Mouse (Mus musculus) embryonic fibroblast, embryonic 13.5 days (primary cell): ENCODE data around the gene Ttc39a. TPM values are rescaled to one million over a fixed set of nuclear protein-coding genes. Genes with fewer than 3 reads are reported as not detected.
A peak's percentile ranks its signal among the peaks of the same experiment; 100 is the strongest.
"Not testable (repeated sequence)": the region's sequence is repeated elsewhere in the genome, so short reads cannot be mapped to it uniquely, and the experiment has no call there.

Source experiments
- H3K27ac ChIP-seq: 2 replicates; pipeline ENCODE4 v1.5.1; 2012; ENCODE audit warnings: low read length, control low read depth, inconsistent platforms; ENCODE audit not compliant: insufficient read depth
- H3K4me1 ChIP-seq: 2 replicates; pipeline ENCODE4 v1.6.1; 2011; ENCODE audit warnings: low read length; ENCODE audit not compliant: control insufficient read depth, insufficient read depth
- H3K4me3 ChIP-seq: 2 replicates; pipeline ENCODE4 v1.5.1; 2011; ENCODE audit warnings: mild to moderate bottlenecking, control low read depth, low read length; ENCODE audit not compliant: insufficient read depth
- CTCF ChIP-seq: IDR thresholded peaks from 2 replicates; pipeline ENCODE4 v1.5.1; 2011; ENCODE audit warnings: mild to moderate bottlenecking, control low read depth, low read length, moderate library complexity, borderline replicate concordance; ENCODE audit not compliant: insufficient read depth
- POLR2A ChIP-seq: IDR thresholded peaks from 2 replicates; pipeline ENCODE4 v1.6.1; 2011; ENCODE audit warnings: low read depth, mild to moderate bottlenecking, control low read depth, low read length, moderate library complexity
- polyA plus RNA-seq: library from polyadenylated mRNA; stranded (reverse); fragments of >200 nt; gene quantifications from 2 replicates; pipeline ENCODE4 v1.2.4, GENCODE M21; 2011; ENCODE audit warnings: low read depth; ENCODE audit not compliant: missing spikeins, insufficient read length

The Ttc39a gene
- polyA plus RNA-seq, result 0.83 and 2.7 TPM in 2 replicates

DNA sequence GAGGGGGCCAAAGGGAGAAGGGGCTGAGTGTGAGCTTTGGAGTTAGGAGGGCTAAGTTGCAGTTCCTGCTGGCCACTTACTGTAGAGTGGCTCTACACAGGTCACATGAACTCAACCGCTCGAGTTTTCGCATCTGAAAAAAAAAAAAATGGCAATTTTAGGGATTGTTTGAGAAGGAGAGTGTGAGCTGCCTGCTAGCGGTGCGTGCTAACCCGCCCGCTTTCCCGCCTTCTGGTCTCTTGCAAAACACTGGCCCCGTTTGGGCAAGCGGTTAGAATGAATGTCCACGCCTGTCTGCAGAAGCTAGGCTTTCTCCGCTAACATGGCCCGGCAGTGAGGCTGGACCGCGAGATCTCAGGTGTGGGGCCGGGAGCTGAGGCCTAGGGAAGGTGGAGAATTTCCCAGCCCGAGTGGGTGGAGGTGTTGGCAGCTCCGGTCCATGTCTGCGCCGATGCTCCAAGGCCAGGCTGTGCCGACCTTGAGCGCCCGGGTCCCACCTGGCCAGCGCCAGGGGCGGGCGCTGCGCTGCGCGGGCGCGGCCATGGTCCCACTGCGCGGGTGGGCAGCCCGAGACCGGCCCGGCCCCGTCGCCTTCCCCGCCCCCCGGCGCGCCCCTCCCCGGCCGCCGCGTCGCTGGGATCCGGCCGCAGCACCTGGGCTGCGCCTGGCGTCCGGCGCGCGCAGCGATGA is at the start of gene Ttc39a:
Ttc39a (plus strand) TSS at position 138 of the 690 bp plus-strand sequence.
- Histone ChIP-seq H3K27ac (no peak within 1 kb of the TSS), H3K4me3 (peak within 1 kb of the TSS; percentile 41), H3K4me1 (peaks cover 5% of the 10 kb centered on the region; the same call in 1 of the 2 replicates)
- no peak; the same call in 1 of the 2 replicates for TF ChIP-seq POLR2A
- TF ChIP-seq CTCF, result no peak

DNA sequence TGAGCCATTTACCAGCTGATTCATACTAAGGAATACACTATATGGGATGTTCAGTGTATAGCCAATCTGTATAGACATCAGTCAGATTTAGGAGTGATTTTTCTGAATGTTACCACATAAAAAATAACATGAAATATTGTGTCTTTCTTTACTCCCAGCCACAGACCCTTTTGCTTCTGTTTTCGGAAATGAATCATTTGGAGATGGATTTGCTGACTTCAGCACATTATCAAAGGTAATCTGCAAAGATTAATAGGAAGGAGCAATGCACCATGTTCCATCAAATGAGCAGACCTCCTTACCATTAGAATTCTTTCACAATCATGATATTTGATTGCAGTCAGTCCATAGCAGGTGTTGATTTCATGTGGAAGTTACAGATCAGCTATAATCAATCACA is 28.3 kb upstream of the Ttc39a start:
- H3K4me3 ChIP-seq, result no peak overlapping the region
- H3K4me1 ChIP-seq, result no peaks in the 10 kb centered on the region
- no peak overlapping the region for H3K27ac ChIP-seq
- no peak for TF ChIP-seq CTCF
- TF ChIP-seq POLR2A, result no peak

DNA sequence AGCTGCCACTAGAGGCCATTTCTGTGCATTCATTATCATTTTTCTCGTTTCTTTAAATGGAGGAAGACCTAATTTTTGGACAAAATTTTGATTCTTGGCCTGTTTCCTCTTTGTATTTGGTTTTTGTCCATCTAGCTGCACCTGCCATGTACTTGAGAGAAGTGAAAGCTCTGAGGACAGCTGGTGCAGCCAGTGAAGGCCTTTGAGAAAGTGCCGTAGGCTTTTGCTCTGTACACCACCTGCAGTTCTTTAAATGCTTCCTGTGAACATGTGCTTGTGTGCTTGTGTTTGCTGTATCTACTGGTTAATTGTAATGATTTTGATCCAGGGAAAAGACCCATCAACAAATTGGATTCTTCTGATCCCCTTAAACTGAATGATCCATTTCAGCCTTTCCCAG is 24.0 kb upstream of the Ttc39a start:
- Histone ChIP-seq H3K4me1 (no peaks in the 10 kb centered on the region), H3K4me3 (no peak overlapping the region), H3K27ac (no peak overlapping the region)
- TF ChIP-seq CTCF (no peak), POLR2A (no peak)

DNA sequence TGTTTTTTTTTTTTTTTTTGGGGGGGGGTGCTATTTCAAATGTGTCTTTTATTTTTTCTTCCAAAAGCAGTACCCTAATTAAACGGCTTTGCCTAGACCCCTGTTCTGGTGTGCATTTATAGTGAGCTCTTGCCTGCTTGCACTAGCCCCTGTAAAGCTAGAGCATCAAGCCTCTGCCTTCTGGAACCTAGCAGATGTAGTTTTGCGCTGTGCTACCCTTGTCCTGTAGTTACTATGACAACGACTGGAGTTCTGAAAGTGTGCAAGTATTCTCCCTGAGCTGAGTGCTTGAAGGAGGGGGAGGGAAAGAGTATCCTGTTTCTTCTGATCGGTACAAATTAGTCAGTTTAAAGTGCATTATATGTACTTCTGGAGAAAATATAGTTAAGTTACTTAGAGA is 20.8 kb upstream of the Ttc39a start:
- H3K4me1 ChIP-seq, result no peaks in the 10 kb centered on the region
- TF ChIP-seq POLR2A (no peak), CTCF (no peak)
- no peak overlapping the region for H3K27ac ChIP-seq
- no peak overlapping the region for H3K4me3 ChIP-seq

DNA sequence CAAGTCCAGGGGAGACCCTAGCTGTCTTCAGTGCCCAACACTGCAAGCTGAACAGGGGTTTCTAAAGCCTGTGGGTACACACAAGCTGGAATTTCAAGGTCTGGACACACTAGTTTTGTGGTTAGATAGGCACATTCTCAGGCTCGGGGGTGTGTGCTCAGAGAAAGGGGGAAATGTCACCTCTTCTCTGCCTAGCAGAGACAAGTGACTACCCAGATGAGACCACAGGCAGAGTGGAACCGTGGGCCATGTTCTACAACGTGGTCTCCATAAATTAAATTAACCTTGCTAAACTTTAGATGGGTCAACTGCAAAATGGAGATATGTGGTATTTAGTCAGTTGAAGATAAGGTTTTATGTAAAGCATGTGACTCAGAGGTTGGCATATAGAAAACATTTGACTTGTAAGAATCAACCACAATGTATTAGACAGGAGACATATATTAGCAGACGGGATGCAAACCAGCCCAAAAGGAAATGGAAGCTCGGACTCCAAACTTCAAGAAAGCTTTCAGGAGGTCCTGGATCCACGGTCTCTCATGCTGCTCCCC is 13.1 kb upstream of the Ttc39a start:
- Histone ChIP-seq H3K4me1 (no peaks in the 10 kb centered on the region), H3K27ac (no peak overlapping the region), H3K4me3 (no peak overlapping the region)
- TF ChIP-seq POLR2A (no peak), CTCF (no peak)

DNA sequence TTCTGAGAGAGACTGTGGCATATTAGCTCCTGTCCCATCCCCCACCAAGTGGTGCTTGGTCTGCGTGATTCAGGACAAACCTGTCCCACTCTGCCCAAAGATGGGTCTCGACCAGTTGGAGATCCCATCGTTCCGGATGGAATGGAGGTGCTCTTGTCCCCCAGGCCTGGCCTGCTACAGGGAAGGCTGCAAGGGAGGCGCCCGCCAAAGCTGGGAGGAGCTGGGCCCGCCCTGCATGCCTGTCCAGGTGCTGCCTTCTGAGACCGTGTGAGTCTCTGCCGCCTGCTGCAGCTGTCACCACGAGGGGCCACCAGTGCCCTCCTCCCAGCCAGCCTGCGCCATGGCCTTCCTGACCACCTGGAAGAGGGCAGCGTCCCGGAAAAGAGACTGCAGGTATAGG is 12.5 kb upstream of the Ttc39a start:
- TF ChIP-seq CTCF (no peak), POLR2A (no peak)
- no peaks in the 10 kb centered on the region for H3K4me1 ChIP-seq
- no peak overlapping the region for H3K4me3 ChIP-seq
- no peak overlapping the region for H3K27ac ChIP-seq

DNA sequence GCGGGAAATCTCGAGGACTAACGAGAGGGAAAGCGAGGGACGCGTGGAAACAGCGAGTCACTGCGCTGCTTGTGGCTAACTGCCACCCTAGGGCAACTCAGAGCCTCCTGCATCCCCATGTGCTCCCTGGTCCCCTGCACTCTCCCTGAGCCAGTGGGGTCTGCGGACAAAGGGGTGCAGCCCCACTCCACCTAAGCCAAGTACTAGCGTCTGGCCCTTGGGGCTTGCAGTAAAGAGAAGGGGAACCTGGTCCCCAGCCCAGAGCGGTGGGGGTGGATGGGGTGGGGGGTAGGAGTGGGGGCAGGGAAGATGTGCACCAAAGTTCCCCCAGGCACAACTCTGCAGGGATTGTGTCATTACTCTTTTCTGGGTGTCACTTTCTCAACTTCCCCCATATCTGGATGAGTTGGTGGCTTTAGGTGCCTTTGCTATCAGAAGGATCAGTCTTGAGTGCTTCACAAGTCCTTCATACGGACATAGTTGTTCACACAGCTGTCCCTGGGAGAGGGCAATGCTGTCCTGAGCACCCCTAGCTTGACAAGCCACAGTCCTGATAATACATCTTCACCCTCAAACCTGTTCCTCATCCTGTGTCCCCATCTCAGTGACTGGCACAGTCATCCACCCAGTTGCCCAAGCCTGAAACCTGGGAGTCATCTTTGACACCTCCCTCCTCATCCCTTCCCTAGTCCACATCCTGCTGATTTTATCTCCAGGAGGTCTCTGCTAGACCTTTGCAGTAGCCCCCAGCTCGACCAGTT is 11.9 kb upstream of the Ttc39a start:
- Histone ChIP-seq H3K4me1 (no peaks in the 10 kb centered on the region), H3K4me3 (no peak overlapping the region), H3K27ac (no peak overlapping the region)
- TF ChIP-seq POLR2A (no peak), CTCF (no peak)

DNA sequence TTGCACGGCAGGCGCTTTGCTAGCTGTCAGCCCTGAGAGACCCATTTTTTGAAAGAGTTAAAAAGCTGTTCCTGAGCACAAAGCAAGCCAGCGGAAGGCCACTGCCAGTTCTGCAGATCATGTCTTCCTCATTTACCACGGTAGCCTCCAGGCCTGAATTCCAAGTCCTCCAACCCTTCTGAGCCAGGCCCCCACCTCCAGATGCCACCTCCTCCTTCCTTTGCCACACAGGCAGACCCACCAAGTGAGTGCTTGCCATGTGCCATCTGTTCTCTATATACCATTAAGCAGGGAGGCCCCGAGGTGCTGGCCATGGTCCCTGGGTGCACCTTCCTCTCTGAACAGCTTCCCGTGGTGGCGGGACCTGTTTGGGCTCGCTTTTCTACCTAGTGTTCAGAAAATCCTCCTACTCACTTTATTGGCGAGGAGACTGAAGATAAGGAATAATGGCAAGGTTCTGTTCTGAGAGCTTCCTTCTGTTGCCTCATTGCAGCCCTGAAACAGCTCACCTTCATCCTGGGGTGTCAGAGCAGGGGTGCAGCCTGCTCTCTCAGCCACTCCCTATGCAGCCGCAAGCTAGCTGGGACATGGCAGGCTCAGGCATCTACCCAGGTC is 6.0 kb upstream of the Ttc39a start:
- Histone ChIP-seq H3K4me1 (no peaks in the 10 kb centered on the region), H3K27ac (no peak overlapping the region), H3K4me3 (no peak overlapping the region)
- TF ChIP-seq CTCF (no peak), POLR2A (no peak)

DNA sequence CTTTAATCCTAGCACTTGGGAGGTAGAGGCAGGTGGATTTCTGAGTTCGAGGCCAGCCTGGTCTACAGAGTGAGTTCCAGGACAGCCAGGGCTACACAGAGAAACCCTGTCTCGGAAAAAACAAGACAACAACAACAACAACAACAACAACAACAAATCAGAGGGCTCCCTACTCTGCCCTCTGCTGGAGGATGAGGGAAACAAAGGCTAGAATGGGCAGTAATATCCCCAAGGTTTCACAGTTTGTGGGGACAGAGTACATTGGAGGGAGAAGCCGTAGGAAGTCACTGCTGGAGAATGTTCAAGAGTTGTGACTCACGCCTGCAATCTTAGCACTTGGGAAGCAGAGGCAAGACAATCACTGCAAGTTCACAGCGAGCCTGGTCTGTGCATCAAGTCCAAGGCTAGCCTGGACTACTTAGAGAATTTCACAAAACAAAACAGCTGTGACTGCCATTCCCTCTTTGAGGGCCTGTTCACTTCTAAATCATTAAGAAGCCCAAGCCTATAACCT is 5.2 kb upstream of the Ttc39a start:
- H3K4me1 ChIP-seq, result peaks cover 4% of the 10 kb centered on the region; the same call in 1 of the 2 replicates
- no peak overlapping the region for H3K27ac ChIP-seq
- TF ChIP-seq POLR2A, result no peak
- no peak for TF ChIP-seq CTCF
- no peak overlapping the region for H3K4me3 ChIP-seq

DNA sequence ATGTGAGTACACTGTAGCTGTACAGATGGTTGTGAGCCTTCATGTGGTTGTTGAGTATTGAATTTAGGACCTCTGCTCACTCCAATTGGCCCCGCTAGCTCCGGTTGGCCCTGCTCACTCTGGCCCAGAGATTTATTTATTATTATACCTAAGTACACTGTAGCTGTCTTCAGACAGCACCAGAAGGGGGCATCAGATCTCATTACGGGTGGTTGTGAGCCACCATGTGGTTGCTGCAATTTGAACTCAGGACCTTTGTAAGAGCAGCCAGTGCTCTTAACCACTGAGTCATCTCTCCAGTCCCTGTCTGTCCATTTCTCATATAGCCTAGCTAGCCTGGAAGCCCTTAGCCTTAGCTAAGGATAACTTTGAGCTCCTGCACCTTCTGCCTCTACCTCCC is 1.5 kb upstream of the Ttc39a start:
- not testable (repeated sequence) for H3K27ac ChIP-seq, H3K4me1 ChIP-seq, H3K4me3 ChIP-seq
